Mouse (Mus musculus) NIH3T3 (cell line): ENCODE data around the gene Ahcyl1.
A peak's percentile ranks its signal among the peaks of the same experiment; 100 is the strongest.
"Not testable (repeated sequence)": the region's sequence is repeated elsewhere in the genome, so short reads cannot be mapped to it uniquely, and the experiment has no call there.

Source experiments
- DNase-seq: peaks from one replicate; pipeline ENCODE4 v3.0.0-alpha.2; 2012; ENCODE audit warnings: low read depth

Gene Ahcyl1

GRCm38 (mm10) chr3:107655491-107655890 is 40.9 kb downstream of the Ahcyl1 start:
- DNase-seq = no peak

- no peak for DNase-seq
Measured at GRCm38 (mm10) chr3:107654861-107655260, 41.5 kb downstream of the Ahcyl1 start.

GRCm38 (mm10) chr3:107652968-107653367 is 43.4 kb downstream of the Ahcyl1 start:
- no peak for DNase-seq

- not testable (repeated sequence) for DNase-seq
Measured at GRCm38 (mm10) chr3:107650276-107650675, 46.1 kb downstream of the Ahcyl1 start.

- no peak for DNase-seq
Measured at GRCm38 (mm10) chr3:107646947-107647346, 49.4 kb downstream of the Ahcyl1 start.

- no peak for DNase-seq
Measured at GRCm38 (mm10) chr3:107637606-107638172, 58.7 kb downstream of the Ahcyl1 start.

- DNase-seq = no peak
Measured at GRCm38 (mm10) chr3:107636236-107636635, 60.1 kb downstream of the Ahcyl1 start.

GRCm38 (mm10) chr3:107635836-107636235 is 60.5 kb downstream of the Ahcyl1 start:
- DNase-seq = no peak

GRCm38 (mm10) chr3:107633906-107634305 is 62.5 kb downstream of the Ahcyl1 start:
- DNase-seq = no peak

GRCm38 (mm10) chr3:107632786-107633185 is 63.6 kb downstream of the Ahcyl1 start:
- DNase-seq = no peak

- DNase-seq = peak; percentile 98
Measured at GRCm38 (mm10) chr3:107631523-107631958, 64.8 kb downstream of the Ahcyl1 start, which contains the start of gene Strip1. TSS of gene Strip1 (minus strand) at chr3:107631694.

- peak; percentile 49 for DNase-seq
Measured at GRCm38 (mm10) chr3:107630682-107631522, 65.5 kb downstream of the Ahcyl1 start, which contains the start of gene Gm10961. TSS of gene Gm10961 (plus strand) at chr3:107631322.

GRCm38 (mm10) chr3:107629411-107629810 is 66.9 kb downstream of the Ahcyl1 start:
- no peak for DNase-seq

GRCm38 (mm10) chr3:107628551-107628950 is 67.8 kb downstream of the Ahcyl1 start:
- DNase-seq = no peak

- DNase-seq = no peak
Measured at GRCm38 (mm10) chr3:107627641-107628040, 68.7 kb downstream of the Ahcyl1 start.

- DNase-seq = no peak
Measured at GRCm38 (mm10) chr3:107626751-107627150, 69.6 kb downstream of the Ahcyl1 start.

GRCm38 (mm10) chr3:107625536-107625935 is 70.8 kb downstream of the Ahcyl1 start:
- no peak for DNase-seq

GRCm38 (mm10) chr3:107624424-107624823 is 71.9 kb downstream of the Ahcyl1 start:
- no peak for DNase-seq

GRCm38 (mm10) chr3:107622537-107622936 is 73.8 kb downstream of the Ahcyl1 start:
- no peak for DNase-seq

GRCm38 (mm10) chr3:107621286-107622075 is 74.9 kb downstream of the Ahcyl1 start:
- no peak for DNase-seq

- DNase-seq = no peak
Measured at GRCm38 (mm10) chr3:107619911-107620310, 76.4 kb downstream of the Ahcyl1 start.

- DNase-seq = no peak
Measured at GRCm38 (mm10) chr3:107617800-107618199, 78.6 kb downstream of the Ahcyl1 start.
